Mouse (Mus musculus) layer of hippocampus, adult 8-10 months (tissue): ENCODE measurements around the gene Ank3. TPM values are rescaled to one million over a fixed set of nuclear protein-coding genes. Genes with fewer than 3 reads are reported as not detected.

ENCODE experiments used
- DNase-seq, 2 experiments: peaks; one replicate each; pipeline ENCODE4 v3.0.0; 2022; ENCODE audit warnings: low spot score in 2 of 2
- total RNA-seq, 4 experiments: library from RNA; stranded (reverse); gene quantifications; 2 replicates each; pipeline ENCODE4 v1.2.4; 2022

The Ank3 gene
- total RNA-seq, 4 experiments from 2014 or later: 396 to 490 (median 435) TPM

DNA sequence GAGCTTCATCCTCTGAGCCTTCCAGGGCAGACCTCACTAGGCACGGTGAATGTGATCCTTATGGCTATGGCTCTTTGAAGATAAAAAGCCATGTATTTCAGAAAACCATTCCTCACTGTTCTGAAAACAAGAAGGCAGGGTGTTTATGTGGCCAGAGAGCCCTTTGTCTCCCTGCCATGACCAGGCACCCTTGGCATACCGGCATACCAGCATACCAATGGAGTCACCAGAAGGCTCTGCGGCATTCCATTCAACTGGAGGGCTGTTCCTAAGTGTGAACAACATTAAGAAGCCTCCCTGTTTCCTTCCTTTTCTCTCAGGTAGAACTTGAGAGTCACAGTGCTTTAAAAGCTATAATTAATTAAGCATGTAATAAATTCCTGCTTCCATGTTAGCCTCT lies 430.7 kb downstream of the Ank3 start:
- no peak for DNase-seq

DNA sequence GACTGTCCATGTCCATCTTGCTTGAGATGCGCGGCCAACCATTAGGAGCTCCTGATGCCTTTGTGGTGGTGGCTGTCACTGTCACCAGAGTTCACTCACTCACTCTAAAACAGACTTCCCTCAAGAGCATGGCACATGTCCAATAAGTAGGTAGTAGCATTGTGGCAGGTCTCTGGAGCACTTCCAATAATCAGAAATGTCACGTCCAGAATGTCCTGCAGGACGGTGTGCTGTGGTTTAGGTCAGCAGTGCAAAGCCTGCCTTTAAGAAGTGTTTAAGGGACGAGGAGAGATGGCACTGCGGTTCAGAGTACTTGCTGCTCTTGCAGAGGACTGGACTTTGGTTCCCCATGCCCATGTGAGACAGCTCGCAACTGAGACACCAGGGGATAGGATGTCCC lies 433.0 kb downstream of the Ank3 start:
- DNase-seq: no peak

DNA sequence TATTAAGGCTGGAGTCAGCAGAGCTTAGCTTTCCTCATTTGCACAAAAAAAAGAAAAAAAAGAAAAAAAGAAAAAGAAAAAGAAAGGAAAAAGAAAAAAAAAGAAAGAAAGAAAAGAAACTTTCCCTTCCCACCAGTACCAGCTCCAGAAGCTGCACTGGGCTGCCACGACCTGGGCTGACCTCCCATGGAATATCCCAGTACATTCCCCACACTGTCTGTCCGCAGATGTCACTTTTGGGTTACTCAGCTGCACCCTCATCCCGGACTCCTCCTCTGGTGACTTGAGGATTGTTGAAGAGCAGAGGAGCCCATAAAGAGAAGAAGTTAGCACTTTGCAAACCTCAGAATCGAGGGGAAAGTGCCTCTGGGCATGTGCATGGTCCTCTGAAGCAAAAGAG lies 433.7 kb downstream of the Ank3 start:
- no peak for DNase-seq

DNA sequence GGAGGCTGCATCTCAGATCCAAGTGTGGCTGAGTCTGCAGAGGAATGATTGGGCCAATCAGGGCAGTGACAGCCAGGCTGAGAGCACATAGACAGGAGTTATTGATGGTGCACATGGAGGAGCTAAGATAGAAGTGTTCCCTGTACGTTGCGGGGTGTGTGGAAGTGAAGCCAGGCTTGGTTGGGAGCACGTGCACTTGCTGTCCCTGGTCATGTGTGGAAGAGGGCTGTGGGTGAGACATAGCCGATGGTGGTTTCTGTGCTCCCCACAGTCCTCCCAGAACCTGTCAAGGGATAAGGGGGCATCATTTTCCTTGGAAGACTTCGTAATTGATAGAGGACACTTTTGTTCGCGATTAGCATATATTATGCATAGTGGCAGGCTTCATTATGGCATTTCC lies 434.2 kb downstream of the Ank3 start:
- DNase-seq: no peak

DNA sequence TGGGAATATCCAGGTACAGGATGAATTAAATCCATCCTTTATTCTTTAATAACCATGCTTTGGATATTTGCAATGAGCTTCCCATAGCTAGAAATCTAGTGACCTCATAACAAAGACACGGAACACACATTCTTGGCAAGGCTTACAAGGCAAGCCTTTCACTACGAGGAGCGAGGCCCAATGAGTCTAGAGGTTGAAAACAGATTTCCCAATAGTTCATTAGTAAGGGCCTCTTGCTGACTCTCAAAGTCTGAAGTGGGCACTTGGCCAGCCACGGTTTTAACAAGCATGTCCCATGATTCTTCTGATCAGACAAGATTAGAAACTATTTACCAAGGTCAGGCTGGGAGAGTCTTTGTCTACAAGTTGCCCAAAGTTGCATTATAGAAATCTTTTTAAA lies 436.1 kb downstream of the Ank3 start:
- no peak for DNase-seq

DNA sequence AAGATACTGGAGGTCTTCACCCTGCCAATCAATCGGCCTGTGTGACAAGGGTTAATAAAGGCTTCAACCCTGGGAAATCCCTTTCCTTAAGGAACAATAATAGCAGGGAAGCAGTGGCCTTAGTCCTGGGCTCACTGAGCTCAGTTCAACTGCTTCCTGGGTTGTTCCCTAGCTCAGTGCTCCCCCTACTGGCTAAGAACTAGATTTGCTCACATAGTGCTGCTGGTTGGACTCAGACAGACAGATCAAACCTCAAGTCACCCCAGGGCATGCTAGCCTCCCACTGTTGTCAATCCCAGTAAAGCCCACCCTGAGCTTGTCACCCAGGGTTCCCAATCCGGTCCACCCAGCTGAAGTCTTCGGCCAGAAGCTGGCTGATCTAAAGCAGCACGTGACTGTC lies 447.2 kb downstream of the Ank3 start:
- DNase-seq: peak in 1 of 2 experiments; percentile 39

DNA sequence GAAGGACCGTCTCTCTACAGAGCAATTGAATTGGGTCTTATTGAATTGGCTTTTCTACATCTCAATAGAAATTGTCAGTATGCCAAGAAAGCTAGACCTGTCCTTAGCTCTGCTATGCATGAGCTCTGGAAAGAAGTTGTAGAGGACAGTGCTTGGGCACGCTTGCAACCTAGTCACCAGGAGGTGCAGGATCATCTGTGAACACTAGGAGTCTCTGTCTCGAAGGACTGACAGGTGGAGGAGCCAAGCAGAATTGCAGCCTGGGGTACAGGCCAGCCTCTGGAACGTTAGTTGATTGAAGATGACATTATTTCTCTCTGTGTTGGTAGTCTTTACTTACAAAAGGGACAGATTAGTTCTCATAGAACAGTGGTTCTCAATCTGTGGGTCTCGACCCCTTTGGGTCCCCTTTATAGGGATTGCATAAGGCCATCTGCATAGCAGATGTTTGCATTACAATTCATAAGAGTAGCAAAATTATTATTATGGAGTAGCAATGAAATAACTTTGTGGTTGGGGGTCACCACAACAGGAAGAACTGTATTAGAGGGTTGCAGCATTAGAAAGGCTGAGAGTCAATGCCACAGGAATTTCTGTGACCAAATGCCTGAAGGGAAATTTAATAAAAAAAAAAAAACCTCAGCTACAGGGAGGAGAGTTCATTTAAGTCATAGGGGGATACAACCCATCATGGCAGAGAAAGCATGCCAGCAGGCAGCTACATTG lies 454.0 kb downstream of the Ank3 start:
- DNase-seq: no peak

DNA sequence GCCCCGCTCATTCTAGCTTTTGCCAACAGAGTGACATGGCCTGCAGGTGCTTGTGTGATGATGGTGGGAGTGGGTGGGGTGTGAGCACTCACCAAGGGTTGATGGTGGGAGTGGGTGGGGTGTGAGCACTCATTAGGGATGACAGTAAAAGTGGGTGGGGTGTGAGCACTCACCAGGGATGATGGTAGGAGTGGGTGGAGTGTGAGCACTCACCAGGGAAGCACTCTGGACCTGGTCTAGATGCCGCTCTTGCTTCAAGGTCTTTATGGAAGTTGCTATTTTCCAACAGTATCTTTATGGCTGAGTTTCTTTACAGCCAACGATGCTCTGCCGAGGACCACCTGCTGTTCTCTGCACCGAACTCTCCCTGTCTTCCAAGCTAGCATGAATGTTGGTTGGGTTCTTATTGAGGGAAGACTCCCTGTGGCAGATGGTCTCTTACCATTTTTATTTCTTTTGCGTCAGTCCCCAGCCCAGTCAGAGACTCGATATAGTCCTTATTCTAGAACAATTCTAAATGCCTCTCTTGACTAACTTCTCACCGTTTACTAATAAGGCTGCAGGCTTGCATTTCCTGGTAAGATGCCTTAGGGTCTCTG lies 456.1 kb downstream of the Ank3 start:
- DNase-seq: no peak

DNA sequence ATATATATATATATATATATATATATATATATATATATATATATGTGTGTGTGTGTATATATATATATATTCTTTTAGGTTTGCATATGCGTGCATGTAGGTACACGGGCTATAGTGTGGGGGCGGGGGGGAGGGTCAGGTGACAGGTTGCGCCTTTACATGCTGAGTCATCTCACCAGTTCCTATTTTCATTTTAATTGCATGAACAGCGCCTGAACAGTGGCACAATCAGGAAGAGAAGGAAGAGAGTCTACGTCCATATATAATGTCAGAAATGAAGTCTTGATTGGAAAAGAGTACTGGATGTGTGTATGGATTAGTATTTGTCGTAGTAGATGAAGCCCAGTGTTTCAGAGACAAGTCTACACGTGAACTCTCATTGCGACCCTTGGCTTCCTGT lies 459.4 kb downstream of the Ank3 start:
- DNase-seq: no peak

DNA sequence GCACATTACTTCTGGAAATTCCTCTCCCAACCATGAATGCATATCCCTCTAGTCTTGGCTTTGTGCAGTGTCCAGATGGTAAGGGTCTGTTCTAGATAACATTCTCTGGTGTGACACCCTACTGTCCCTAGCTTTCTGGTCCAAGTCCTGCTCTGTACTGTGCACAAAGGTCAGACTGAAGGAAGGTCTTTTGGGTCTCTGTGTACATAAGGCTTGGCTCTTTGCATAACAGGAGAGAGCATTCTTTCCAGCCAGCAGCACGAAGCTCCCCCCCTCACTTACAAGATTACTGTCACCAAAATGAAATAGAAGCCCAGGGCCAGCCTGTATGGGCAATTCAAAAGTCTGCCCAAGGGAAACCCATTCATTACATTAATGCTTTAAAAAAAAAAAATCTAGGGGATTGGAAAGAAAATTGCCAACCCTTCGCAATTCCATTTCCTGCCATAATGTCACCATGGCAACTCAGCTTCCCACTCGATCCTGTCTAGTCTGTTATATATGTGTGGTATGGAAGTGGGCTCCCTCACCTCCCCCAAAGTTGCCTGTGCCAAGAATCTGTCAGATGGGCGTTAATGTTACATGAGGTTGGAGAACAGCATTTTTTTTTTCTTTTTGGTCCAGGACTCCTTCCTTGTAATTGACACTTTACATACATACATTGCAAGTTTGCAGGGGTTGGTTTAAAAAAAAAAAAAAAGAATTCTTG lies 460.5 kb downstream of the Ank3 start:
- peak in 1 of 2 experiments; percentile 65 for DNase-seq

DNA sequence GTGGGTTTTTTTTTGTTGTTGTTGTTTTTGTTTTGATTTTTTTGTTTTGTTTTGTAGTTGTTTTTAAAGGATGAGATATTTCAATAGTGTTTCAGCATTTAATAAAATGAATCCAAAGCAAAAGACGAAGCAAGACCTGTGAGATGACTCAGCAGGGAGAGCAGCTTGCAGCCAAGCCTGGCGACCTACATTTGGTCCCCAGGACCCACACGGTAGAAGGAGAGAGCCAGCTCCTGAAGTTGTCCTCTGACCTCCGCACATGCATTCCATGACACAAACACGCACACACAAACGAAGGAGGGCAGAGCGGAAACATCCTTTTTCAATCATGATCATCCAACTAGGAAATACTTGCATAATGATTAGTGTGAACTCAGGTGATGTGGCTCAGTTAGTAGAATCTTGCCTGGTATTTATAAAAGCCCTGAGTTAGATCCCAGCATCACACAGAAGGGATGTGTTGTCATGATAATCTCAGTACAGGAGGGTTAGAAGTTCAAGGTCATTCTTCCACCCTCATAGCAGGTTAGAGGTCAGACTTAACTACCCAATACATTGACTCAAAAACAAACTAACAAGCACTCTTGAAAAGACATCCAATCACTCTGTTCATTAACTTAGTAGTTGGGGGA lies 461.4 kb downstream of the Ank3 start:
- no peak for DNase-seq

DNA sequence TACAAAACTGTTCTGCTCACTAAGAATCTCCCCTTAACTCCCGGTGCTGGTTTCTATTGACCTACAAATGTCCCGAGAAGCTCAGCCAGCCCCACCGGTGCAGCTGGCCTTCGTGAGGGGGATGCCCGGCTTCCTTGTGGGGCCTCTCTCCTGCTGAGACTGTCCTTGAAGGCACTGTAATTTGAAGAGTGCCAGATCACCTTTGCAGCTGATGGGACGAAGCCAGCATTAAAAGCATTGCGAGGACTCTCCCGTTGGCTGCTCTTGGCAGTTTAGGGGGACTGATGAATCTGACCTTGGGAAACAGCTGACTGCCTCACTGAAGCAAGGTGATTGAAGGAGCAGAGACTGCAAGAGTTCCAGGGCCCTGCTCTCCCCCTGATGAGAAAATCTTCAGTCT lies 464.3 kb downstream of the Ank3 start:
- no peak for DNase-seq

DNA sequence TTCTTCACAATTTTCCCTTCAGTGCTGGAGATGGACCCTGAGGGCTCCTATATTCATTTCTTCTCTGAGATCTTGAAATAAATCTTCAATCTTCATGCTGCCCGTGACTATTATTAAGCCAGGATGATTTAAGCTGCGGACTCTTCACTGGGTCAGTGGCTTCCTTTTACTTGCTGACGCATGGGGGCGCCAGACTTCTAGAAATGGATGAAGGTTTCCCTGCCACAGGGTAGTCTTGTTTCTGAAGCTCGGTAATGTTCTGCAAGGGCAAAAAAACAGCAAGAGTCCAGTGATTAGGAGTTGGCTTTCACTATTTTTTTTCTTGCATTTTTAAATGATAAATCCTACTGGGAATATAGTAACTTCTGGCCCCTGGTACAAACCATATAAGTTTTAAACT lies 471.8 kb downstream of the Ank3 start:
- DNase-seq: peak; percentile 60 to 81

DNA sequence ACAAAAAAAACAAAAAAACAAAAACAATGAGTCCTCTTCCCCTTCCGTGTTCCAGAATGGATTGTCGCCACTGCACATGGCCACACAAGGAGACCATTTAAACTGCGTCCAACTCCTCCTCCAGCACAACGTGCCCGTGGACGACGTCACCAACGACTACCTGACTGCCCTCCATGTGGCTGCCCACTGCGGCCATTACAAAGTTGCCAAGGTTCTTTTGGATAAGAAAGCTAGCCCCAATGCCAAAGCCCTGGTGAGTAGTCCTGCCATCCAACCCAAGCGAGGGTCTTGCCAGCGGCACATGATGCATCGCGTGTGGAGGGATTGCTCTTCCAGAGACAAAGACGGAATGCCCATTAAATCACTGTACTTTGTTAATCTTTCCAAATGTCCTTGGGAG lies 472.4 kb downstream of the Ank3 start:
- no peak for DNase-seq

DNA sequence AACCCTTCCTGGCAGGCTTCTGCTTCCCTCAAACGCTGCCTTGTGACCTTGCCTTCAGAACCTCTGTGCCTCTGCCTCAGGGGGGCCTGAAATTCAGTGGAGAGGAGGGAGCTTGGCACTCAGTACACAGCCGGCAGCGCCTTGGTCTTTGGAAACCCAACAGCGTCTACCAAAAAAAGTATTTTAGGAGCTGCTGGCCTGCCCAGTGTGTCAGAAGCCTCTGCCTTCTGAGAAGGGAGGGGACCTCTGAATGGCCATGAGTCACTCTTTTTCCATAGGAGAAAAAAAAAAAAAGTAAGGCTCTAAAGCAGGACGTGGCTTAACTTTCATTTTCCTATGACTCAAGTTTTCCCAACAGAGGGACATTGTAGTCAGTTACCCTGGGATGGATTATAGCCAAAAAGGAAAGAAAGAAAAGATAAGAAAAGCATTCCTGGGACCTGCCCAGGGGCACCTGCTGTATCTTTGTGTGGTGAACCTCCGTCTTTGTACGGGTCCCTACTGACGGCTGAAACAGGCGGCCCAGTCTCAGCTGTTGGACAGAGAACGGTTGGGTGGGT lies 473.7 kb downstream of the Ank3 start:
- no peak for DNase-seq

DNA sequence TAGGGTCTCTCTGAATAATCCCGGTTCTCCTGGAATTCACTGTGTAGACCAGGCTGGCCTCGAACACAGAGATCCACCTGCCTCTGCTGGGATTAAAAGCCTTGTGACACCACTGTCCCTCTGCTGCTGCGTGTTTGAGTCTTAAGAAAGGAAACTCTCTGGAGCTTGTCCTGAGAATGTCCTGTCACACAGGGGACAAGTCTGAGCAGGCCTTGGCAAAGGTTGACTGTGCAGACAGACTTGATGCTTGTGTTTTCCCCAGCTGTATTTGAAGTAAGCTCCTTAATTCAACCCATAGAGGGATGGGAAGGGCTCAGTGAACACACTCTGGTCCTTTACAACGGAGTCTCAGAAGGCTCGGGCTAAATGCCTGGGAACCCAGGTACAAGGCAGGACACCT lies 474.3 kb downstream of the Ank3 start:
- no peak for DNase-seq

DNA sequence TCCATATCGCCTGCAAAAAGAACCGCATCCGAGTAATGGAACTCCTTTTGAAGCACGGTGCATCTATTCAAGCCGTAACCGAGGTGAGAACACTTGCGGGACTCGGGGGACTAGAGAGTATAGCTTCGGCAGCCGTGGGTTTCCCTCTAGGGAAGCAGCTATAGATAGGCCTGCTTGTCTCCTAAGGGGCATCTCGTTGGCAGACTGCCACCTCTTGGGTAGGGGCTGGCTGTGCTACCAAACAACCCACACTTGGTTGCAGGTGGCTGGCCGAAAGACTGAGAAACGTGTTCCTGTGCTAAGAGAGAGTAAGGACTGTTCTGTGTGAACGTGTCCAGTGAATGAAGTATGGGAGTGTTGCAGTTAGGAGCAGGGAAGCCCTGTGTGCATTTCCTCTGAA lies 476.2 kb downstream of the Ank3 start:
- DNase-seq: no peak

DNA sequence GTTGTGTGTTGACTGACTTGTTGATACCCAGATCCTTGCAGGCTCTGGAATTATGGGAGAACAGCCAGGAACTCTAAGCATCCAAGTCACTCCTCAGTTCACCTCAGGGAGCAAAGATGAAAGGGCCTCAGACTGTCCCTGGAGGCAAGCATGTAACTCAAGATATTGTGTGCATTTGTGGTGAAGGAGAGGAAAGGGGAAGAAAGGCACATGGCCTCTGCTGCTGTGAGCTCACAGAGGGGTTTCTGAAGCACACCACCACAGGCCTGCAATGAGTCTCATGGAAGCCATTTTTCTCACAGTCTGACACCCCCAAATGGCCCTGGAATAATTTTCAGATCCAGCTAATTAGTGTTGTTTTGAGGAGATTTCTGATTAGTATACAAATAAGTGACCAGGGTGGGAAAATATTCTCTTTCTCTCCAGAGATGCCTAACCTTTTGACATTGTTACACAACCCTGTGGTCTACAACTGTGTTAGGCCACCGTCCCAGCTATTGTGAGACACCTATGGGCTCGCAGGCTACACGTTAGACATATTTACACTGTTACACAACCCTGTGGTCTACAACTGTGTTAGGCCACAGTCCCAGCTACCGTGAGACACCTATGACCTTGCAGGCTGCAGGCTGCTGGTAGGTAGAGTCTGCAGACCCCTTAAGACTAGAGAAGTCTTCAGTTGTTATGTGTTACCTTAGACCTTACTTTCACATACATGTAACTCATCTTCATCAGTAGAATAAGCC lies 485.5 kb downstream of the Ank3 start:
- DNase-seq: no peak

DNA sequence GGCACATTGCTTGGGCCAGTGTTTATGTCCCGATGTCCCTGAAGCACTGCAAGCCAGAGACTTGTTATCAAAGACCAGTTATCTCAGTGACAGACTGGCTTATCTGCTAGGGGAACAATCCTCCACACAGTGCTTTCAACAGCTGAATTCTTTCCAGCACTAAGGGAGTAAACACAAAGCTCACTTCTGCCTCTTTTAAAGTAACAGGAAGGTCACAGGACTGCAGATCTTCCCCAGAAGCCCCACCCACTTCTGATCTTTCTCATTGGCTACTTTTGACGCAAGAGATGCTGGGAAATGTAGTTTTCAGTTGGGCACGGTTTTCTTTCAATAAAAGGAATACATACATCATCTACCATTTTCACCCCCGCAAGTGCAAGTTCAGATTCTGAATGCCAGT lies 489.8 kb downstream of the Ank3 start:
- no peak for DNase-seq

DNA sequence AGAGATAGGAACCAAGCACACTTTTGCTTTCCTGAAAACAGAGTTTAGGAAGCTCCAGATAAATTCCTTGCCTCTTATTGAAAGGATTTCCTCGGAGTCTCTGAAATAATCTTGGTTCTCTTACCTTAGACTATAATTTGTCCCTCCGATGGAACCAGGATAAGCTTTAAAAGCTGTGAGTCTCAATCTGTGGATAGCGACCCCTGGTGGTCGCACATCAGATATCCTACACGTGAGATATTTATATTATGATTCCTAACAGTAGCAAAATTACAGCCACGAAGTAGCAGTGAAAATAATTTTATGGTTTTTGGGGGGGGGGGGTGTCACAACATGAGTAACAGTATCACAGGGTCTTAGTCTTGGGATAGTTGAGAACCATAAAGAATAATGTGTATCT lies 491.2 kb downstream of the Ank3 start:
- DNase-seq: no peak

DNA sequence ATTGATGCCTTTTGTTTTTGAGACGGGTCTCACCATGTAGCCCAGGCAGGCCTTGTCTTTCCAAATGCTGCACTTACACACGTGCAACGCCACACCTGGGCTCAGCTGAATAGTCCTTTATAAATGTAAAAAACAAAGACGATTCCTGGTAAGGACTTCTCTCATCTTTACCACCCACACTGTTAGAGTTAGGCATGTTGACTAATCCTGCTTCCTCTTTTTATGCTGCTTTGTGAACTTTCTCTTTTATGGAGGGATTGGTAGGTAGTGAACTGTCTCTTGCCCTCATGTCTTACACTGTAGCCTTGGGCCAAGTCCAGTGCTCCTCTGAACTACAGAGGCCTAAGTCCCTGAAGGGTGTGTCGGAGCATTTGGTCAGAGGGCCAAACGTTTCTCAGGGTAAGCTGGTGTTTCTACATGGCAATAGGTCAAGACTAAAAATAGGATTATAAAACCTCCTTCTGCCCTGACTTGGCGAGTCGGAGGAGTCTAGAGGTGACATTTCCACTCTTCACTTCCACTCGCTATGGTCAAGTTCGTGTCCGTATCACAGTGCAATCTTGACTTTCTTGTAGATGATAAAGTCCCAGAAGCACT lies 491.9 kb downstream of the Ank3 start:
- no peak for DNase-seq
